Mouse (Mus musculus) bone marrow, adult 2 months (tissue): ENCODE data around the gene Borcs5. TPM values are rescaled to one million over a fixed set of nuclear protein-coding genes. Genes with fewer than 3 reads are reported as not detected.

Experiments
- H3K27ac ChIP-seq: fragments of 200-500 bp; 2 replicates; pipeline ENCODE4 v1.5.1; 2012; ENCODE audit warnings: low read depth, mild to moderate bottlenecking, control low read depth, inconsistent platforms, low read length; ENCODE audit not compliant: control insufficient read depth, poor library complexity, insufficient read depth
- H3K4me1 ChIP-seq: fragments of 200-500 bp; 2 replicates; pipeline ENCODE4 v1.6.1; 2011; ENCODE audit warnings: low read length; ENCODE audit not compliant: control insufficient read depth, insufficient read depth
- H3K4me3 ChIP-seq: fragments of 200-500 bp; replicated peaks from 2 replicates; pipeline ENCODE3; 2011; ENCODE audit warnings: mild to moderate bottlenecking, low read depth, low read length, control low read depth; ENCODE audit not compliant: control insufficient read depth
- CTCF ChIP-seq: fragments of 200-500 bp; IDR thresholded peaks from 2 replicates; pipeline ENCODE4 v1.5.1; 2011; ENCODE audit warnings: low read length, control low read depth; ENCODE audit not compliant: control insufficient read depth, insufficient read depth
- POLR2A ChIP-seq: fragments of 200-500 bp; IDR thresholded peaks from 2 replicates; pipeline ENCODE4 v1.6.1; 2011; ENCODE audit warnings: low read depth, mild to moderate bottlenecking, control low read depth, low read length, borderline replicate concordance; ENCODE audit not compliant: control insufficient read depth
- WGBS: fragments of 180-500 bp; shearing (Covaris S2); methylation state at CpG from one replicate; pipeline ENCODE4 v1.1.7; 2018; 5-methylcytosine and 5-hydroxymethylcytosine counted together
- polyA plus RNA-seq: library from polyadenylated mRNA; stranded (reverse); fragments of >200 nt; gene quantifications from 2 replicates; pipeline ENCODE4 v1.2.4, GENCODE M21; 2011; ENCODE audit warnings: low replicate concordance; ENCODE audit not compliant: missing spikeins, insufficient read depth, insufficient read length

The Borcs5 gene
- 8.0 and 10.4 TPM in 2 replicates for polyA plus RNA-seq

- Histone ChIP-seq H3K27ac (no peak within 1 kb of the TSS), H3K4me1 (no peaks in the 10 kb centered on the region), H3K4me3 (no peak within 1 kb of the TSS)
- TF ChIP-seq POLR2A = no peak
- no peak for TF ChIP-seq CTCF
- WGBS = 68% methylated on average over 3 of the region's 3 CpGs
These were observed at the start of gene Borcs5 for GRCm38 (mm10) chr6:134639210-134639609. Gene Borcs5 (plus strand): TSS chr6:134639510.

GRCm38 (mm10) chr6:134591614-134592013 is 47.7 kb upstream of the Borcs5 start:
- H3K4me1 ChIP-seq = no peaks in the 10 kb centered on the region; the same call in 1 of the 2 replicates
- no peak for TF ChIP-seq POLR2A
- no peak for TF ChIP-seq CTCF
- WGBS = 78% methylated on average over 2 of the region's 2 CpGs
- H3K4me3 ChIP-seq = no peak overlapping the region
- no peak overlapping the region for H3K27ac ChIP-seq

GRCm38 (mm10) chr6:134594569-134595442 is 44.5 kb upstream of the Borcs5 start:
- 8% methylated on average over 21 of the region's 21 CpGs for WGBS
- no peak for TF ChIP-seq POLR2A
- TF ChIP-seq CTCF = no peak
- H3K4me1 ChIP-seq = no peaks in the 10 kb centered on the region; the same call in 1 of the 2 replicates
- no peak overlapping the region for H3K27ac ChIP-seq
- peak overlapping the region; percentile 30 for H3K4me3 ChIP-seq

DNA sequence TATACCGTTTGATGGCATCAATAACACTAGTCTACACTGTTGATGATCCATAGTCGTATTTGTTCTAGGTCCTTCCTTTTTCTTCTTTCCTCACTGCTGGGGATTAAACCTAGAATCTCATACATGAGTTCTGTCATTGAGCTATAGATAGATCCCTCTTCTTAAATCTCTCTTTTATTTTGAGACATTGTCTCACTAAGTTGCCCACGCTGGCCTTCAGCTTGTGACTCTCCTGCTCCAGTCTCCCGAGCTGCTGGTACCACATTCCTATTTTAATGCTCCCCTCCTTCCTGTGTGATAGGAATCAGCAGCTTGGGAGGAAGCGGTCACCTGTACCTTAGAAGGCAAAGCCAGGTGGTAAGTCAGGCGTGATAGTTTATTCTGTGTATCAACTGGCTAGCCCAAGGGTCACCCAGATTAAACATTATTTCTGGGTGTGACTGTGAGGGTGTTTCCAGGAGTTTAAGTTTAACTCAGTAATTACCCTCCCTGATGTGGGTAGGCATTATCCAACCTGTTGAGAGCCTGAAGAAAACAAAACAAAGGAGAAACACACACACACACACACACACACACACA is 41.6 kb upstream of the Borcs5 start:
- 85% methylated on average over 6 of the region's 6 CpGs for WGBS
- no peak overlapping the region for H3K27ac ChIP-seq
- no peaks in the 10 kb centered on the region; the same call in 1 of the 2 replicates for H3K4me1 ChIP-seq
- H3K4me3 ChIP-seq = no peak overlapping the region
- TF ChIP-seq POLR2A (no peak), CTCF (no peak)

- Histone ChIP-seq H3K27ac (no peak overlapping the region), H3K4me1 (no peaks in the 10 kb centered on the region; the same call in 1 of the 2 replicates), H3K4me3 (no peak overlapping the region)
- 79% methylated on average over 1 of the region's 1 CpGs for WGBS
- no peak for TF ChIP-seq POLR2A
- no peak for TF ChIP-seq CTCF
These were observed 40.1 kb upstream of the Borcs5 start for GRCm38 (mm10) chr6:134599239-134599638.

DNA sequence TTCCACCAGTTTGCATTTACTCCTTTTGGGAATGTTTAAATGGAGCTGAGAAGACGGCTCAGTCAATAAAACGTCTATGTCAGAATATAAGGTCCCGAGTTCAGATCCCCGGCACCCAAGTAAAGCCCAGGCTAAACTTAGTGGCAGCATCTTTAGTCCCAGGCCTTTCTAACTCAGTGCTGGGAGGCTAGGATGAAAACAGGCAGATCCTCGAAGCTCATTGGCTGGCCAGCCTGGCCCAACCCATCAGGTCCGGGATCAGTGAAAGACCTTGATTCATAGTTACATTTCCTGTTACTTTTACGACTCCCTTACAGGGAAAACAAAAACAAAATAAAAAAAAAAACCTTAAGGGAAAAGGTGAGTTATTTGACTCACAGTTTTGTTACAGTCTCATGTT is 38.2 kb upstream of the Borcs5 start:
- no peaks in the 10 kb centered on the region for H3K4me1 ChIP-seq
- H3K27ac ChIP-seq = no peak overlapping the region
- 71% methylated on average over 7 of the region's 7 CpGs for WGBS
- TF ChIP-seq CTCF (no peak), POLR2A (no peak)
- H3K4me3 ChIP-seq = no peak overlapping the region

GRCm38 (mm10) chr6:134601766-134602165 is 37.5 kb upstream of the Borcs5 start:
- WGBS = 66% methylated on average over 3 of the region's 3 CpGs
- no peak for TF ChIP-seq CTCF
- TF ChIP-seq POLR2A = no peak
- Histone ChIP-seq H3K27ac (no peak overlapping the region), H3K4me3 (no peak overlapping the region), H3K4me1 (no peaks in the 10 kb centered on the region)

- 65% methylated on average over 10 of the region's 10 CpGs for WGBS
- no peak overlapping the region for H3K27ac ChIP-seq
- no peak for TF ChIP-seq CTCF
- no peak for TF ChIP-seq POLR2A
- no peaks in the 10 kb centered on the region for H3K4me1 ChIP-seq
- H3K4me3 ChIP-seq = no peak overlapping the region
These were observed 36.8 kb upstream of the Borcs5 start for GRCm38 (mm10) chr6:134602371-134603003.
